Mouse (Mus musculus): ENCODE results near the gene Gpx3.
"Not testable (repeated sequence)": the region's sequence is repeated elsewhere in the genome, so short reads cannot be mapped to it uniquely, and the experiment has no call there.

Gene Gpx3

DNA sequence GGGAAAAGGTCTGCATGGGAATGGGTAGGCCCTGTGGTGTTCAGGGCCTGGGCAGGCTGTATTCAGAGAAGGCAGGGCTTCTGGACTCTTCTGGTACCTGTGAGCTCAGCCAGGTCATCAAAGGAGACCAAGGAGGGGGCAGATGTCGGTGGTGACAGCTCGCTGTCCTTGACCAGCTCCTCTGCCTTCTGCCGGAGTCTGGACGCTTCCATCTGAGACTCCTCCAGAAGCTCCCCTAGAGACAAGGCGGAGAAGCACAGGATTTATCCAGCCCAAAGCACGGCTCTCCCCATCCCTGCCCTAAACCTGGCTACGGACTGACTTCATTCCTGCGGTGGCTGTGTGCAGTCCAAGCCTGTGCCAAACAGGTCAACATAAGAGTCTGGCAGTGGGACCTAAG, 37.2 kb downstream of the Gpx3 start:
- DNase-seq (ENCODE audit: low read depth, low spot score), result no peak

DNA sequence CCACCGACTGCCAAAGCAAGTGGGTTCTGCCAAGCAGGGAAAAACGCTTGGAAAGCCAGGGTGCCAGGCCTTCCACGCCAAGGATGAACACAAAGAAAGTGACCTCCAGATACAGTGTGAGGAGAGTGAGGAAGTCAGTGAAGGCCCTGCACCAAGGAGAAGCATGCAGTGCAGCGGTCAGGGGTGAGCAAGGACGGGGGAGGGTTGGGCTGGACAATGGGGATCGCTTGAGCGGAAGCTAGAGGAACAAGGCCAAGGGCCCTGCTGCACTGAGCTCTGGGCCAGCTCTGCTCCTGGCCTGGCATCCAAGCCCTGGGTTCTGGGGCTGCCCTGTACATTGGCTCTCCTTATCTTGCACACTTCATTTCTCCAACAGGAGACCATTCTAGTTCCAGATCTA, 37.8 kb downstream of the Gpx3 start:
- no peak for DNase-seq (ENCODE audit: low read depth, low spot score)

DNA sequence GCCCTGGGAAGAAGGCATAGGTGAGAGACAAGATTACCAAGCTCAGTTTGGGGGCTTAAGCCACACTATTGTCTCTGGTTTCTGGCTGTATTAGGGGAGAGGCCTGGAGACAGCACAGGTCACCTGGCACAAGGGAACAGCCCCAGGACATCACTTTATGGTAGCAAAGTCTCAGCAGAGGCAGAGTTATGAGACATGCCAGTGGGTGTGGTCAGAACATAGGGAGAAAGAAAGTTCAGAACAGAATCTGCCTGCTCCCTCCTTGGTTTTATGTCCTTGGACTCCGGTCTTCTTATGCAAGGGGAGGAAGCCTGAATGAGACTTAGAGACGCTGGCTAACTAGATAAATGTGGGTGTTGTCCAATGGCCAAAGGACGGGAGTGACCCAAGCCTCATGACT, 42.4 kb downstream of the Gpx3 start:
- no peak for DNase-seq (ENCODE audit: low read depth, low spot score)

DNA sequence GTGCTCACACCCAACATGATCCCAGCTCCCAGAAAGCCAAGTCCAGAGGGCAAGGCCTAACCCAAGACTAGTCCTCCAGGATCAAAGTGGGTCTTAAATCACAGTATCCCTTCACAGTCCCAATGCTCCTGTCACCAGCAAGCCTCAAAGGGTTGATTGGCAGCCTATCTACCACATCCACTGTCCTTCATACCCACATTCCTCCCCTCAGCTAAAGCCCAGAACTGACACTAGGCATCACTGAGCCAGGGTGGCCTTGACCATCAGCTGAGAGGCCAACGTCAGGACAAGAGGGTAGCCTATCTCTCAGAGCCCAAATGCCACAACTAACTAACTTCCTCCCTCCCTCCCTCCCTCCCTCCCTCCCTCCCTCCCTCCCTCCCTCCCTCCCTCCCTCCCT, 47.5 kb downstream of the Gpx3 start:
- DNase-seq (ENCODE audit: low read depth, low spot score), result no peak

DNA sequence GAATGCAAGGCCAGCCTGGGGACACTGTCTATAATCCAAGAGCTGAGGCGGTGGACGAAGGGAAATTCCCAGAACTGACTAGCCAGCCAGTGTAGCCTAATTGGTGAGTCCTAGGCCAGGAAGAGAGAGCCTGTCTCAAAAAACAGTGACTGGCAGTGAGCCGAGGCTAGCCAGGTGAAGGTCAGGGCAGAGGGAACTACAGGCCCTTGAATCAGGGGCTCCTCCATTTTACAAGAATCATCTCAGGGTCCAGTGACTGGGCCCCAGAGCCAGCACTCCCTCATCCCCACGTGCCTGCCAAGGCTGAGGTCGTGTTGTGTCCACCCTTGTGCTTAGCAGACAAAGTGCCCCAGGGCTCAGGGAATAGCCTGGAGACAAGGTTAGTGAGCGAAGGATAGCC, 48.4 kb downstream of the Gpx3 start:
- DNase-seq (ENCODE audit: low read depth, low spot score), result no peak

DNA sequence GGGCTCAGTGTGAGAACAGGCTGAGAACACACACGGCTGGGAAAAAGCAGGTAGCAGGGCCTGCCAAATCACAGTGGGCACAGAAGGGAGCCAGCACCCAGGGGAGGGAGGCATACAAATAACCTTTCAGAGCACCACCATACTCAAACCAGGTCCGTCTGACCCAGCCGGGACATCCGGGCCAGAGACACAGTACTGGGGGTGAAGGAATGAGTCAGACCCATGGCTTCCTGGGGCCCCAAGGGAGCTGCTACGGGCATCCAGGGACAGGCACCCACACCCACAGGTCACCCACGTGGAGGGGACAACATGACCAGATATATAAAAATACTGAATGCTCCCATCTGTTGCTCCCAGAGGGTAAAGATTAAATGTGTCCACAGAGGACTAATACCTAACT, 50.4 kb downstream of the Gpx3 start:
- DNase-seq (ENCODE audit: low read depth, low spot score), result no peak

DNA sequence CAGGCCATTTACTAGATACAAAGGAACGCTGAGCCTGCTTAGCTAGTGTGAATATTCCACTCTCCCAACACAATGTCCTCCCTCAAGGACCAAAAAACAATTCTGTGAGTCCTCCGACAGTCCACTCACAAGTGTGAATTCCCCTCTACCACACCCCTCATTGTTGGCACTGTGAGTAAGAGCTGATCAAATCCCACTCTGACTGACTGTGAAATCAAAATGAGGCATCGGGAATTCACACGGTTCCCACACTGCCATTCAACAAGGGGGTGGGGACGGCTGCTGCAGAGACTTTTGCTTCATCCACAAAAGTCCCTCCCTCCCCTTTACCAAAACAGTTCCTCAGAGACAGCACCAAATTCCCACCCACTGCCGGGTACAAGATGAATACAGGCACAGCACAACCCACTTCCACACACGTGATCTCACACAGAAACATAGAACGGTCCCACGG, 51.8 kb downstream of the Gpx3 start:
- no peak for DNase-seq (ENCODE audit: low read depth, low spot score)

DNA sequence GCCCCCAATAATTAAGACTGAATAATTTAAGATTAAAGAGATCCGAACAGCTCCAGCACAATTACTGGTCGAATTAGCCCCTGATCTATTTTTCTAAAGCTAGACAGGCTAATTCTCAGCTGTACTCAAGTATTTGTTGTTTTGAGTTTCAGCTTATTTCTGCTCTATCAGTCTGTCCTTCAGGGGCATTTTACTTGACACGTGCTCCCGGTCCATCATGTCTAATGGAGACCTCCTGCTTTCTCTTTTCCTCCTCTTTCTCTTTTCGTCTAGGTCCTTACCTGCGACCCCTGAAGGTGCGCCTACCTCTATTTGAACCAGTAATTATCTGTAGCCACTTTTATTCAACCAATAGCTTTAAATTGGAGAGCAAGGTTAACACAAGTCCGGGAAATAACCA, 52.5 kb downstream of the Gpx3 start:
- DNase-seq (ENCODE audit: low read depth, low spot score), result no peak

DNA sequence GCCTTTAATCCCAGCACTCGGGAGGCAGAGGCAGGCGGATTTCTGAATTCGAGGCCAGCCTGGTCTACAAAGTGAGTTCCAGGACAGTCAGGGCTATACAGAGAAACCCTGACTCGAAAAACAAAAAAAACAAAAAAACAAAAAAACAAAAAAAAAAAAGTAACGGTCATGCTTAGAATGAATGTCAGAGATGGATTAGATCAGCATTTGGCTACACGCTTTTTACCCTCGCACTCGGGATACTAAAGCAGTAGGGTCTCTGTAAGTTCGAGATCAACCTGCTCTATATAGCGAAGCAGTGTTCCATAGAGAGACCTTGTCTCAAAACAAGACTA, 53.1 kb downstream of the Gpx3 start:
- not testable (repeated sequence) for DNase-seq (ENCODE audit: low read depth, low spot score)

DNA sequence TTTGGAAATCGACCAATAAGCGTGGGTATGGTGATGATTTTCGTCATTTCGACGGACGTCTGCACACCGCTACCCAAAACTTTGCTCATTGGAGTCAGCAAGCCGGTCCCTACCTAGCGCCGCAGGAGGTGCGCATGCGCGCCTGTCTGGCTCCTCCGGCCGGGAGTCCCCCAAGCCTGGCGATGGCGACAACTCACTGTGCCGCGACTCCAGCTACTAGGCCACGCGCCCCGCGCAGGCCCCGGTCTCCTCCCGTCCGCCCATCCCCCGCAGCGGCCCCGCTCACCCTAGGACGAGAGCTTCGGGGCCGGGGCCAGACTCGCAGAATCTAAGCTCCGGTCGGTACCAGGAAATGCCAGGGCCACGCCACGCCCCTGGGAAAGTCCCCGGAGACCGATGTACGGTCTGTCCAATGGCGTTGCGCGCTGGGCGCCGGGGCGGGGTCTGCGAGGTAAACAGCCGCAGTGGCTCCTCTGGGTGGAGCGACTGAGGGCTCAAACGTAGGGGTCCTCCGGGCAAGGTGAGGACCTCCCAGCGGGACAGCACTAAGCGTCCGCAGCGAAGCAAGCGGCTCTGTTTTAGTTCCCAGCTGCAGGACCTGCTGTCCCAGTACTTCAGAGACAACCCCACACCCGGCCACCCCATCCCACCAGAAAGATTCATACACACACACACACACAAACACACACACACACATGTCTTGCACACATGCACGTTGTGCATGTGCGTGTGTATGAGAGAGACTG, 53.7 kb downstream of the Gpx3 start:
- peak; percentile 98 for DNase-seq (ENCODE audit: low read depth, low spot score)

DNA sequence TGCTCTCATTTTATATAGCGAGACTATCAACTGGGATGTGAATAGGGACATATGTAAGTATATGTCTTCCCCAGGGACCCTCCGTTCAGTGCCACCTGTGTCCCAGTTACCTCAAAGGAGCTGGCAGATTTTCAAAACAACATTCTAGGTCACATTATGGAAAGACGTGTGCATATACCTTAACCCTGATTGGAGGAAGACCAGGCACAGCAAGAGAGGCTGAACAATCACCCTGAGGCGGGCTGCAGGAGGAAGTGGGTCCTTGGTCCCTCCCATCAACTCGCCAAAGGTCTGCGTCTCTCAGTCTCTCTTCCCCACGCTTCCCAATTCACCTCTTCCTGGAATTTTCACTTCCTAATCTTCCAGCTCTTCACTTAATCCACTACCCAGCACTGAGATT, 54.7 kb downstream of the Gpx3 start:
- no peak for DNase-seq (ENCODE audit: low read depth, low spot score)

DNA sequence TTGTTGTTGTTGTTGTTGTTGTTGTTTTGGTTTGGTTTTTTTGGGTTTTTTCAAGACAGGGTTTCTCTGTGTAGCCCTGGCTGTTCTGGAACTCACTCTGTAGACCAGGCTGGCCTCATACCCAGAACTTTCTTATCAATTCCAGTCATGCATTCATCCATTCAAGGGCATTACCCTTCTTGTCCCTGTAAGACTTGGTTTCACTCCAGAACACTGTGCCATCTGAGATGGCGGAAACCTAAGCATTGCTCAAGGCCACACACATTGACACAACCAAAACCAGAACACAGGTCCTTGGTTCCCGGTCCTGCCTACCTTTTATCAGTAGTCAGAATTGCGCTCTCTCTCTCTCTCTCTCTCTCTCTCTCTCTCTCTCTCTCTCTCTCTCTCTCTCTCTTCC, 55.5 kb downstream of the Gpx3 start:
- not testable (repeated sequence) for DNase-seq (ENCODE audit: low read depth, low spot score)

DNA sequence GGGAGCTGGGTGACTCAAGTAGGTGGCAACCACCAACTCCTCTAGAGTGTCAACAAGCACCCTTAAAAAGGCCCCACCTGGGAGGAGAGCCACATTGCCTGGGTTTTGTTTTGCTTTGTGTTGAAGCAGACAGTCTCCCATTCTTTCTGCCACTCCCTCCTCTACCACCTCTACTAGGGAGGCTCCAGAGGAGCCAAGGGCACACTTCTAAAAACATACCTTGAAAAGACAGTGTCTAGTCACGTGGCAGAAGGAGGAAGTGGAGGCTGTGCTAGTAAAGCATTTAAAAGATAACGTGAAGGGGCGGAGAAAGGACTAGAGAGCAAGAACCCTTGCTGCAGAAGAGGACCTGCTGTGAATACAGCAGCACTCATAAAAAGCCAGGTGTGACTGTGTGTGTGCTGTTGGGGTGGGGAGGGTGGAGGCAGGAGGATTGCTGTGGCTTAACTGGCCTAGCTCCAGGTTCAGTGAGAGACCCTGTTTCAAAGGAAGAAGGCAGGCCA, 56.4 kb downstream of the Gpx3 start:
- DNase-seq (ENCODE audit: low read depth, low spot score), result peak; percentile 40

All from WW6 (cell line).